Mouse (Mus musculus) embryonic facial prominence, embryonic 15.5 days (tissue): ENCODE data around the gene Zbtb37. TPM values are rescaled to one million over a fixed set of nuclear protein-coding genes. Genes with fewer than 3 reads are reported as not detected.
"Not testable (repeated sequence)": the region's sequence is repeated elsewhere in the genome, so short reads cannot be mapped to it uniquely, and the experiment has no call there.

ENCODE experiments used
- ATAC-seq: fragments of 200-750 bp; cut with Nextera tagmentation; 2 replicates; pipeline ENCODE4 v1.8.0; 2017; ENCODE audit warnings: low read depth, moderate TSS enrichment; ENCODE audit not compliant: insufficient number of reproducible peaks, low FRiP score, low TSS enrichment
- H3K27ac ChIP-seq: fragments of 300-500 bp; sonication (generic); replicated peaks from 2 replicates; pipeline ENCODE4 v1.5.1; 2015; ENCODE audit warnings: mild to moderate bottlenecking, inconsistent platforms
- H3K27me3 ChIP-seq: fragments of 300-500 bp; sonication (generic); 2 replicates; pipeline ENCODE4 v1.6.1; 2015; ENCODE audit warnings: inconsistent platforms
- H3K36me3 ChIP-seq: fragments of 300-500 bp; sonication (generic); 2 replicates; pipeline ENCODE4 v1.6.1; 2015; ENCODE audit warnings: mild to moderate bottlenecking, inconsistent platforms
- H3K4me1 ChIP-seq: fragments of 300-500 bp; sonication (generic); 2 replicates; pipeline ENCODE4 v1.6.1; 2015; ENCODE audit warnings: inconsistent platforms
- H3K4me2 ChIP-seq: fragments of 300-500 bp; sonication (generic); replicated peaks from 2 replicates; pipeline ENCODE4 v1.6.1; 2015; ENCODE audit warnings: mild to moderate bottlenecking, inconsistent platforms
- H3K4me3 ChIP-seq: fragments of 300-500 bp; sonication (generic); replicated peaks from 2 replicates; pipeline ENCODE4 v1.5.1; 2015; ENCODE audit warnings: mild to moderate bottlenecking, inconsistent platforms
- H3K9ac ChIP-seq: fragments of 300-500 bp; sonication (generic); 2 replicates; pipeline ENCODE4 v1.6.1; 2015; ENCODE audit warnings: inconsistent platforms
- H3K9me3 ChIP-seq: fragments of 300-500 bp; sonication (generic); replicated peaks from 2 replicates; pipeline ENCODE4 v1.6.1; 2016; ENCODE audit warnings: inconsistent platforms
- WGBS: fragments of 180-500 bp; shearing (Covaris S2); methylation state at CpG from one replicate; pipeline ENCODE4 v1.1.7; 2015; 5-methylcytosine and 5-hydroxymethylcytosine counted together
- polyA plus RNA-seq: library from polyadenylated mRNA; unstranded; fragments of >200 nt; fragmentation: Nextera tagmentation; extraction: Ambion mirVana; gene quantifications from 2 replicates; pipeline ENCODE4 v1.2.1, GENCODE M21; 2015

The Zbtb37 gene
- polyA plus RNA-seq, 1 experiment from 2014 or later: 8.1 TPM

DNA sequence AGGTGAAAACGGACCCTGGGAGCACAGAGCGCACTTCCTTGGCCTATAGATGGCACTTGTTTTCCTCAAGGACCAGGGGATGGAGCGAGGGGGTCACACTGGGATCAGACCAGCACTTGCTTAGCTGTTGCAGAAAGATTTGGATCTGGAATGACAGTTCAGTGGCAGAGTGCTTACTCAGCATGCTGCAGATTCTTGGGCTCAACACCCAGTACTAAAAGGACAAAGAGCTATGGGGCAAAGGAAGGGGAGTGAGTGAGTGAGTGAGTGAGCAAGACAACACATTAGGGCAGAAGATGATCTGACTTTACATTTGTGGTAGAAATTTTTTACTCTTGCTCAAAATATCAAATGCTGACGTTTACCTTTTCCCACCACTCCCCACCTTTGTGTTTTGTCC, 29.7 kb downstream of the Zbtb37 start:
- H3K4me3 ChIP-seq: no peak overlapping the region
- peaks cover 7% of the 10 kb centered on the region; the same call in 1 of the 2 replicates for H3K36me3 ChIP-seq
- H3K27ac ChIP-seq: no peak overlapping the region
- H3K9me3 ChIP-seq: no peaks in the 10 kb centered on the region
- peaks cover 15% of the 10 kb centered on the region; the same call in 1 of the 2 replicates for H3K4me1 ChIP-seq
- no peaks in the 10 kb centered on the region for H3K27me3 ChIP-seq
- no peak overlapping the region for H3K9ac ChIP-seq
- WGBS: 81% methylated on average over 4 of the region's 4 CpGs
- H3K4me2 ChIP-seq: no peak overlapping the region
- ATAC-seq: no peak

DNA sequence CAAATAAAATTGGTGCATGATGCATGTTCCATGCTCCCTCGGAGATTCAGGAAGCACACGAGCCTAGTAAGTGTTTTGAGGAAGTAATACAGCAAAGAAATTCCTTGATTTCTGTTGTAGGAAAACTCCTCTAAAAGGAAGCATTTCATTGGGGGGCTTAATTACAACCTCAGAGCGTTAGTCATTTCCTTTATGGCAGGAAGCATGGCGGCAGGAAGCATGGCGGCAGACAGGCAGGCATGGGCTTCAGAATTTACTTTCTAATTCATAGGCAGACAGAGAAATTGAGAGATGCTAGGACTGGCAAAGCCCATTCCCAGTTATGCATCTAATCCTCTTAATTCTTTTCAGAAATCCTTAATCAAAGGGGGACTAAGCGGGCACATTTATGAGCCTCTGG, 40.8 kb downstream of the Zbtb37 start:
- H3K4me1 ChIP-seq: no peaks in the 10 kb centered on the region
- H3K4me2 ChIP-seq: no peak overlapping the region
- H3K9ac ChIP-seq: no peak overlapping the region
- no peak overlapping the region for H3K27ac ChIP-seq
- no peaks in the 10 kb centered on the region for H3K9me3 ChIP-seq
- H3K36me3 ChIP-seq: no peaks in the 10 kb centered on the region
- H3K27me3 ChIP-seq: no peaks in the 10 kb centered on the region
- 79% methylated on average over 6 of the region's 6 CpGs for WGBS
- H3K4me3 ChIP-seq: no peak overlapping the region
- ATAC-seq: no peak

DNA sequence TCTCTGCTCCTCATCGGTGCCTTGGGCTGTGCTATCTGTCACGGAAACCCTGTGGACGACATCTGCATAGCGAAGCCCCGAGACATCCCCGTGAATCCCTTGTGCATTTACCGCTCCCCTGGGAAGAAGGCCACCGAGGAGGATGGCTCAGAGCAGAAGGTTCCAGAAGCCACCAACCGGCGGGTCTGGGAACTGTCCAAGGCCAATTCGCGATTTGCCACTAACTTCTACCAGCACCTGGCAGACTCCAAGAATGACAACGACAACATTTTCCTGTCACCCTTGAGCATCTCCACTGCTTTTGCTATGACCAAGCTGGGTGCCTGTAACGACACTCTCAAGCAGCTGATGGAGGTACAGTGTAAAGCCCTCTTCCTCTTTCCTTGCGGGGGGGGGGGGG, 45.3 kb downstream of the Zbtb37 start:
- no peaks in the 10 kb centered on the region for H3K9me3 ChIP-seq
- H3K36me3 ChIP-seq: no peaks in the 10 kb centered on the region
- H3K4me2 ChIP-seq: no peak overlapping the region
- no peak for ATAC-seq
- no peak overlapping the region for H3K9ac ChIP-seq
- no peaks in the 10 kb centered on the region for H3K27me3 ChIP-seq
- WGBS: 88% methylated on average over 15 of the region's 15 CpGs
- no peaks in the 10 kb centered on the region for H3K4me1 ChIP-seq
- H3K27ac ChIP-seq: no peak overlapping the region
- no peak overlapping the region for H3K4me3 ChIP-seq

DNA sequence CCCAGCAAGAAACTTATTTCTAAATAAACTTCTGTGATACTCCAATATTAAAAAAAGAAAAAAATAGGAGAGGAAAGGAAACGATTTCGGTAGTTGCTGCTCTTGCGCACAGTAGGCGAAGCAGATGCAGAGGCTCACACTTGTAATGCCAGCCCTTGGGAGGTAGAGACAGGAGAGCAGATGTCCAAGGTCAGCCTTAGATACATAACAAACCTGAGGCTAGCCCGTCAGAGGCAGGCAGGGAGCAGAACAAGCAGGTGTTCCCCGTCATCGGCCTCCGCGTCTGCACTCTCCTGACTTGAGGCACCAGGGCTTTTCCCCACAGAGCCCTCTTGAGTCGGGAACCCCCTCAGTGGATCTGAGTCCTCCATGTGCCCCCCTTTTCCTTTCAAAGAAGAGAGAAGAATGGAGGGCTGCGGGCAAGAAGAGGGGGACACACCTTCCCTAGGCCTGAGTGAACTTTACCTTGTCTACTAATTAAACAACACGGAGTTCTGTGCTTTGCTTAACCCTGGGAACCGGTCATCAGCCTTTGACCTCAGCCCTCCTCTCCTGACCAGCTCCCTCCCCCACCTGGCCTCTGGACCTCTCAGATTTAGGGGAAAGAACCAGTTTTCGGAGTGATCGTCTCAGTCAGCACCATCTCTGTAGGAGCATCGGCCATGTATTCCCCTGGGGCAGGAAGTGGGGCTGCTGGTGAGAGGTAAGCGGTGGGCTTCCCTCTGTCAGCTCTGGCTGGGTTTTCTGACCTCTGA, 47.6 kb downstream of the Zbtb37 start:
- Histone ChIP-seq H3K9me3 (no peaks in the 10 kb centered on the region), H3K9ac (no peak overlapping the region), H3K36me3 (no peaks in the 10 kb centered on the region), H3K4me2 (no peak overlapping the region), H3K27me3 (no peaks in the 10 kb centered on the region), H3K4me1 (no peaks in the 10 kb centered on the region), H3K27ac (no peak overlapping the region), H3K4me3 (no peak overlapping the region)
- ATAC-seq: no peak
- 83% methylated on average over 17 of the region's 17 CpGs for WGBS

DNA sequence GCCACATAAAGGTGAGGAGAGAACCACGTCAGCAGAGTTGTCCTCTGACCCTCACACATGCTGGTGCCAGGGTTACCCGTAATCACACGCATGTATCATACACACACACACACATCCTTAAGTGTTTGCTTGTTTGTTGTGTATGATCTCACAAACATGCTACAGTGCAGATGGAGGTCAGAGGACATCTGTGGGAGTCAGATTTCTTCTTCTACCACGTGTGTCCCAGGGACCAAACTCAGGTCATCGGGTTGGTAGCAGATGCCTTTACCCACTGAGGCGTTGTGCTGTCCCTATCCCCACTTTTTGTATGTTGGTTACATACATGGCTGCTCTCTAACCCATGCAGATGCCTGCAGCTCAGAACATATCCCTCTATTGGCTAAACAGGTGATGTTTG, 49.2 kb downstream of the Zbtb37 start:
- Histone ChIP-seq H3K9ac (no peak overlapping the region), H3K36me3 (no peaks in the 10 kb centered on the region), H3K9me3 (no peaks in the 10 kb centered on the region), H3K4me3 (no peak overlapping the region), H3K27ac (no peak overlapping the region), H3K27me3 (no peaks in the 10 kb centered on the region), H3K4me1 (no peaks in the 10 kb centered on the region), H3K4me2 (no peak overlapping the region)
- ATAC-seq: no peak
- WGBS: 75% methylated on average over 6 of the region's 6 CpGs

DNA sequence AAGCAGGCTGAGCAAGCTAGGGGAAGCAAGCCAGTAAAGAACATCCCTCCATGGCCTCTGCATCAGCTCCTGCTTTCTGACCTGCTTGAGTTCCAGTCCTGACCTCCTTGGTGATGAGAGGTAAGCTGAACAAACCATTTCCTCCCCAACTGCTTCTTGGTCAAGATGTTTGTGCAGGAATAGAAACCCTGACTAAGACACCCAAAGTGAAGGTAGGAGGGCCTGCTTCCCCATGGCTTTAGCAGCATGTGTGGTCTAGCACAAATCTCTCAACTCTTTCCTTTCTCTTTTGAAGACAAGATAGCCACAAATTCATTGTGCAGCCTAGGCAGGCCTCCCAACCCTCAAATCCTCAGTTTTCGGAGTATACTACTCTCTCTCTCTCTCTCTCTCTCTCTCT, 49.9 kb downstream of the Zbtb37 start:
- not testable (repeated sequence) for H3K9me3 ChIP-seq, H3K27ac ChIP-seq, H3K4me1 ChIP-seq, ATAC-seq, H3K9ac ChIP-seq, H3K36me3 ChIP-seq, H3K4me3 ChIP-seq, H3K4me2 ChIP-seq, H3K27me3 ChIP-seq
- WGBS: 67% methylated on average over 1 of the region's 1 CpGs

DNA sequence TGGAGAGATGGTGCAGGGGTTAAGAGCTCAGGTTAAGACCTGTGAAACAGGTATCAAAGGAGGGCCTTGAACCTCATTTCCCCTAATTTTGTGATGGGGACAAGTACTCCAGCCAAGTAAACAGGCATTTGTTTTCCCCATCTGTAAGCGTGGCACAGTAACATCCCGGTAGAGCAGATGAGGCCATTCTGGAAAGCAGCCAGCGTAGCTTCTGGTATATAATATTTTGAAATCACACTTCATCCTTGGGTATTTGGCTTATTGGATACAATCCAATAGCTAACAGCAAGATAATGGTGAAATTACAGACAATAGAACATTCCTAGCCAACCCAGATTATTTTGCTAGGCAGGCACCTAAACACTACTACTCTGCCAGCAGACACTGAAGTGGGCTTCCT, 51.8 kb downstream of the Zbtb37 start:
- Histone ChIP-seq H3K36me3 (no peaks in the 10 kb centered on the region), H3K9ac (no peak overlapping the region), H3K4me1 (no peaks in the 10 kb centered on the region), H3K9me3 (no peaks in the 10 kb centered on the region), H3K27me3 (no peaks in the 10 kb centered on the region), H3K4me2 (no peak overlapping the region), H3K4me3 (no peak overlapping the region), H3K27ac (no peak overlapping the region)
- ATAC-seq: no peak
- WGBS: 62% methylated on average over 3 of the region's 3 CpGs

DNA sequence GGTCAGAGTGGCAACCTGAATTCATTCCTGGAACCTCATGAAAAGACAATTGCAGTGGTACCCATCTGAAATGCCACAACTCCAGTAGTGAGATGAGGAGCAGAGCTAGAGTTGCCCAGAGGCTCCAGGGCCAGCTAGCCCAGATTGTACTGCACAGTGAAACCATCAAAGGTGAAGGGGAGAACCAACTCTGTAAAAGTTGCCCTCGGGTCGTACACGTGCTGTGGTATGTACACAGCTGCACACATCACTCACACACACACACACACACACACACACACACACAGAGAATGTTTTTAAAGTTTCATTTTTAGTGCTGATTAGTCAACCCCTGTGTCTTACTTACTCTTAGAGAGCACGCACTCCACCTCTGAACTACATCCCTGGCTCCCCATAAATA, 53.3 kb downstream of the Zbtb37 start:
- no peak for ATAC-seq
- H3K36me3 ChIP-seq: no peaks in the 10 kb centered on the region
- H3K9ac ChIP-seq: no peak overlapping the region
- no peak overlapping the region for H3K4me3 ChIP-seq
- no peak overlapping the region for H3K27ac ChIP-seq
- H3K9me3 ChIP-seq: no peaks in the 10 kb centered on the region
- 81% methylated on average over 4 of the region's 4 CpGs for WGBS
- no peaks in the 10 kb centered on the region for H3K27me3 ChIP-seq
- no peak overlapping the region for H3K4me2 ChIP-seq
- no peaks in the 10 kb centered on the region for H3K4me1 ChIP-seq

DNA sequence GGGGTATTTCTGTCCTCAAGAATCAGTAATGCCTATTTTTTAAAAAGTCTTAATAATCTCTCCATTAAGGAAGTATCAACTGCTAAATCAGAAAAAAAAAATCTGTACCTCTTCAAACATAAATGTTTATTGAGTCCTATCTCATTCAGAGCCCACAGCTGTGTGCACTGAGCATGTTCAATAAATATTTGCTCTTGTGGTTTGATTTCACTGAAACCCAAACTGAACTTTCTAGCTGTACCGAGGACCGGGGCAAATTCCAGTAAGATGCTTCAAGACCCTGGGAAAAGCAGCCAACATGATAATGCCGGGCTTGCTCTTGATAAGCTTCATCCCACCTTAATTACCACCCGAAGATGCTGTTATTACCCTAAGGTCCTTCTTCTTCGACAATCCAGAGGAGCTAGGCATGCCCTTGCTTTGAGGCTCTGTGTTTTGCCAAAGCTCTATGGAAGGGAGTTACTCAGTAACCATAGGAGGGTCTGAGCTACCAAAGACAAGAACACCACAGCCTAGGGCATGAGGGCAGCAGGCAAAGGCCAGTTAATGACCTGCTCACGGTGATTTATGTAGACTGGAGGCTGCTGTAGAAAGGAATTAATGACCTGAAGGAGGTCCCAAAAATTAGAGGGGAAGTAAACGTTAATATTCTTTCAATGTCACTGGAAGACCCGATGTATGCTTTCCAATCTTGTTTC, 54.0 kb downstream of the Zbtb37 start:
- no peak overlapping the region for H3K4me3 ChIP-seq
- H3K4me1 ChIP-seq: no peaks in the 10 kb centered on the region
- no peak overlapping the region for H3K27ac ChIP-seq
- H3K9ac ChIP-seq: no peak overlapping the region
- ATAC-seq: no peak
- no peaks in the 10 kb centered on the region for H3K9me3 ChIP-seq
- H3K36me3 ChIP-seq: 0 out of 2 replicates have a peak, but pooled peaks cover under 1% of the 10 kb centered on the region
- WGBS: 80% methylated on average over 8 of the region's 8 CpGs
- H3K4me2 ChIP-seq: no peak overlapping the region
- no peaks in the 10 kb centered on the region for H3K27me3 ChIP-seq

DNA sequence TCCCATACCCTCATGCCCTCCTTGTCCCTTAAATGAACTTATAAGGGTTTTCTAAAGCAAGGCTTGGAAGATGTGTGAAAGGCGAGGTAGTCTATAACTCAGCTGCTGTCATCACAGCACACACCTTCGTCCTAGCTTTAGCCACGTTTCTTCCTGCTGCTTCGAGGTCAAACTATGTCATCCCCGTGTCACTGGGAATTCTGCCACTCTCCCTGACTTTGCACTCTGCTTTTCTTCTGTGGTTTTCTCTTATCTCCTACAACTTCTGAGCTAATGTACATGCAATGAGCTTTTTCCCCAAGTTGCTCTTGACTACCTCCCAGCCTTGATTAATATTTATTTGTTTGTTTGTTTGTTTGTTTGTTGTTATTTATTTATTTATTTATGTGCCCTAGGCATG, 54.6 kb downstream of the Zbtb37 start:
- ATAC-seq: no peak
- Histone ChIP-seq H3K4me1 (no peaks in the 10 kb centered on the region), H3K9ac (no peak overlapping the region), H3K4me2 (no peak overlapping the region), H3K36me3 (0 out of 2 replicates have a peak, but pooled peaks cover 5% of the 10 kb centered on the region), H3K9me3 (no peaks in the 10 kb centered on the region), H3K27me3 (no peaks in the 10 kb centered on the region), H3K4me3 (no peak overlapping the region), H3K27ac (no peak overlapping the region)
- 79% methylated on average over 5 of the region's 5 CpGs for WGBS

DNA sequence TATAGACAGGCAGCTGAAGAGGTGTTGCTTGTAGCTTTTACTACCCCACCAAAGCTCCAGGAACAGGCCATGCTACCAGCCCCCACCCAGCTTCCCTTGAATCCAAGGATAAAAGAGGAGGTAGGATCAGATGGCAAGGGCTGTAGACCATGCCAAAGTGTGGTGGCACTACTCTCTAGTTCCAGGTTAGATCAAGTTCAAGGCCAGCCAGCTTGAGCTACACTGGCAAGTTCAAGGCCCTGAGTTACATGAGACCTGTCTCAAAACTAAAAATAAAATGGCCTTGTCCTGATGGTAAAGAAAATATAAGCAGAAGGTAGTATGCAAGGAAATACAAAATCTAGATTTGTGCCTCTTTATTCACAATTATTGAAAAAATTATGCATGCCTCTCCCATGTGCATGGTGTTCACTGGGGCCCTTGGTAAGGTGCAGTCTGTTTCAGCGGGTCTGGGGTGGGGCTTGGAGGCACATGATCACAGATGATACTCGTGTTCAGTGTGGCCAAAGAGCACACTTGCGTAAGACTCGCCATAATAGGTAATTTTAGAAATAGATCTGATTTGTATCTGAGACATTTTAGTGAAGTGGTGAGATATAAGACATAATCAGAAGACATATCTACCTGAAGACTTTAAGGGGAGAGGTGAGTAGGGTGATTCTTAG, 56.4 kb downstream of the Zbtb37 start, which contains the start of gene Serpinc1:
Serpinc1 (plus strand) TSS at position 515 of the 665 bp plus-strand sequence.
- ATAC-seq: no peak
- Histone ChIP-seq H3K36me3 (0 out of 2 replicates have a peak, but pooled peaks cover 5% of the 10 kb centered on the region), H3K27me3 (no peaks in the 10 kb centered on the region), H3K27ac (no peak within 1 kb of the TSS), H3K4me2 (no peak within 1 kb of the TSS), H3K9ac (no peak within 1 kb of the TSS), H3K9me3 (no peaks in the 10 kb centered on the region), H3K4me3 (no peak within 1 kb of the TSS), H3K4me1 (no peaks in the 10 kb centered on the region)
- 86% methylated on average over 4 of the region's 4 CpGs for WGBS
